Mouse (Mus musculus): ENCODE measurements around the gene Rbfox1. TPM values are rescaled to one million over a fixed set of nuclear protein-coding genes. Genes with fewer than 3 reads are reported as not detected.

The Rbfox1 gene
- polyA plus RNA-seq, 1 experiment, result not detected

GRCm38 (mm10) chr16:6616526-6616925 lies 731.4 kb downstream of the Rbfox1 start:
- Histone ChIP-seq H3K4me1 (ENCODE audit: control insufficient read depth, insufficient read depth, low read length) (no peaks in the 10 kb centered on the region), H3K27ac (ENCODE audit: insufficient read depth, low read depth, low read length) (no peak overlapping the region), H3K4me3 (ENCODE audit: insufficient read depth, low read depth, low read length) (no peak overlapping the region)
- WGBS, result 58% methylated on average over 1 of the region's 1 CpGs
- TF ChIP-seq CTCF (IDR thresholded peaks at IDR 0.05; ENCODE audit: insufficient read depth, low read depth, low read length), result no peak
- no peak for TF ChIP-seq POLR2A (IDR thresholded peaks at IDR 0.05; ENCODE audit: insufficient read depth, low read depth, low read length)

- H3K4me3 ChIP-seq (ENCODE audit: insufficient read depth, low read depth, low read length), result no peak overlapping the region
- no peak overlapping the region for H3K27ac ChIP-seq (ENCODE audit: insufficient read depth, low read depth, low read length)
- H3K4me1 ChIP-seq (ENCODE audit: control insufficient read depth, insufficient read depth, low read length), result no peaks in the 10 kb centered on the region
- TF ChIP-seq POLR2A (IDR thresholded peaks at IDR 0.05; ENCODE audit: insufficient read depth, low read depth, low read length) (no peak), CTCF (IDR thresholded peaks at IDR 0.05; ENCODE audit: insufficient read depth, low read depth, low read length) (no peak)
- 44% methylated on average over 1 of the region's 1 CpGs for WGBS
Measured at GRCm38 (mm10) chr16:6640330-6640729, 755.2 kb downstream of the Rbfox1 start.

- no peak overlapping the region for H3K27ac ChIP-seq (ENCODE audit: insufficient read depth, low read depth, low read length)
- 57% methylated on average over 5 of the region's 5 CpGs for WGBS
- H3K4me3 ChIP-seq (ENCODE audit: insufficient read depth, low read depth, low read length), result no peak overlapping the region
- no peak for TF ChIP-seq POLR2A (IDR thresholded peaks at IDR 0.05; ENCODE audit: insufficient read depth, low read depth, low read length)
- no peak for TF ChIP-seq CTCF (IDR thresholded peaks at IDR 0.05; ENCODE audit: insufficient read depth, low read depth, low read length)
- no peaks in the 10 kb centered on the region for H3K4me1 ChIP-seq (ENCODE audit: control insufficient read depth, insufficient read depth, low read length)
Measured at GRCm38 (mm10) chr16:6646941-6647340, 761.8 kb downstream of the Rbfox1 start.

DNA sequence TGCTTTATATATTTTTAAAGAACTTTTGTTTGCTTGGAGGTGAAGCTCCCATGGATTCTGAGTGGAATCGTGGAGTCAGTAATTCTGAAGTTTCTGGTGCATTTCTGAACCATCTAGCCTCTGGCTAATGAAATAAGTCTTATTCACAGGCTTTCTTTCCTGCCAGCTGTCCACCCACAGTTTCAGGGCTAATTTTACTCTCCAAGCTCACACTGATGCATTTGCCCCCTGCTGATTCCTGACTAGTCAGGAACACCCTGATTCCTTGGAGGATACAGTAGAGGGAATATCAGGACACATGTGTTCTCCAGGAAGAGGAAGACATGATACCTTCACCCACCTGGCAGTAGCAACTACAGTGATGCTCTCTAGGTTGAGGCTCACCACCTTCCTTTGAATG lies 763.6 kb downstream of the Rbfox1 start:
- Histone ChIP-seq H3K4me3 (ENCODE audit: insufficient read depth, low read depth, low read length) (no peak overlapping the region), H3K4me1 (ENCODE audit: control insufficient read depth, insufficient read depth, low read length) (no peaks in the 10 kb centered on the region), H3K27ac (ENCODE audit: insufficient read depth, low read depth, low read length) (no peak overlapping the region)
- WGBS, result 29% methylated on average over 1 of the region's 1 CpGs
- TF ChIP-seq POLR2A (IDR thresholded peaks at IDR 0.05; ENCODE audit: insufficient read depth, low read depth, low read length) (no peak), CTCF (IDR thresholded peaks at IDR 0.05; ENCODE audit: insufficient read depth, low read depth, low read length) (no peak)

- Histone ChIP-seq H3K27ac (ENCODE audit: insufficient read depth, low read depth, low read length) (no peak overlapping the region), H3K4me3 (ENCODE audit: insufficient read depth, low read depth, low read length) (no peak overlapping the region), H3K4me1 (ENCODE audit: control insufficient read depth, insufficient read depth, low read length) (no peaks in the 10 kb centered on the region)
- 73% methylated on average over 2 of the region's 2 CpGs for WGBS
- no peak for TF ChIP-seq POLR2A (IDR thresholded peaks at IDR 0.05; ENCODE audit: insufficient read depth, low read depth, low read length)
- no peak for TF ChIP-seq CTCF (IDR thresholded peaks at IDR 0.05; ENCODE audit: insufficient read depth, low read depth, low read length)
Measured at GRCm38 (mm10) chr16:6658594-6658993, 773.4 kb downstream of the Rbfox1 start.

DNA sequence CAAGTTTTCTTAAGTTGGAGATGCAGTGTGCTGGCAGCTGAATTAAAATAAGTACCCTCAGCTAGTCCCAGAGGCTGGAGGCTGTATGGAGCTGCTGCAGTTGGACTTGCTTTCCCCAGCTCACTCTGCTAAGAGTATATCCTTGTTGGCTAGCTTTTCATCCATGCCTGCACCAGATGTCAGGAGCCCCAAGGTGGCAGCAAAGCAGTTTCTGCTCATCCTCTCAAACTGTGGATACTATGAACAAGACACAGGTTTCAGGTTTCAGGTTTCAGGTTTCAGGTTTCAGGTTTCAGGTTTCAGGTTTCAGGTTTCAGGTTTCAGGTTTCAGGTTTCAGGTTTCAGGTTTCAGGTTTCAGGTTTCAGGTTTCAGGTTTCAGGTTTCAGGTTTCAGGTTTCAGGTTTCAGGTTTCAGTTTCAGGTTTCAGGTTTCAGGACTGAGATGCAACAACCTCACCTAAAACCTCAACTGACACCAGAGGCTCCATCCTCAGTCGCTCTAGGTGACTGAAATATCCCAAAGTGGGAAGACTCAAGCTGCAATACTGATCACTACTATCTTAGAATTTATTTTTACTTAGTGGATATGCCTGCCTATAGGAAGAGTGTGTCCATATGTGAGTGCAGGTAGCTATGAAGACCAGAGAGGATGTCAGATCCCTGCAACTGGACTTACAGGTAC lies 801.1 kb downstream of the Rbfox1 start:
- Histone ChIP-seq H3K4me3 (ENCODE audit: insufficient read depth, low read depth, low read length) (no peak overlapping the region), H3K27ac (ENCODE audit: insufficient read depth, low read depth, low read length) (no peak overlapping the region), H3K4me1 (ENCODE audit: control insufficient read depth, insufficient read depth, low read length) (no peaks in the 10 kb centered on the region)
- 98% methylated on average over 1 of the region's 1 CpGs for WGBS
- TF ChIP-seq POLR2A (IDR thresholded peaks at IDR 0.05; ENCODE audit: insufficient read depth, low read depth, low read length) (no peak), CTCF (IDR thresholded peaks at IDR 0.05; ENCODE audit: insufficient read depth, low read depth, low read length) (no peak)

- 90% methylated on average over 5 of the region's 5 CpGs for WGBS
- Histone ChIP-seq H3K27ac (ENCODE audit: insufficient read depth, low read depth, low read length) (no peak overlapping the region), H3K4me1 (ENCODE audit: control insufficient read depth, insufficient read depth, low read length) (no peaks in the 10 kb centered on the region), H3K4me3 (ENCODE audit: insufficient read depth, low read depth, low read length) (no peak overlapping the region)
- TF ChIP-seq POLR2A (IDR thresholded peaks at IDR 0.05; ENCODE audit: insufficient read depth, low read depth, low read length) (no peak), CTCF (IDR thresholded peaks at IDR 0.05; ENCODE audit: insufficient read depth, low read depth, low read length) (no peak)
Measured at GRCm38 (mm10) chr16:6704847-6705246, 819.7 kb downstream of the Rbfox1 start.

DNA sequence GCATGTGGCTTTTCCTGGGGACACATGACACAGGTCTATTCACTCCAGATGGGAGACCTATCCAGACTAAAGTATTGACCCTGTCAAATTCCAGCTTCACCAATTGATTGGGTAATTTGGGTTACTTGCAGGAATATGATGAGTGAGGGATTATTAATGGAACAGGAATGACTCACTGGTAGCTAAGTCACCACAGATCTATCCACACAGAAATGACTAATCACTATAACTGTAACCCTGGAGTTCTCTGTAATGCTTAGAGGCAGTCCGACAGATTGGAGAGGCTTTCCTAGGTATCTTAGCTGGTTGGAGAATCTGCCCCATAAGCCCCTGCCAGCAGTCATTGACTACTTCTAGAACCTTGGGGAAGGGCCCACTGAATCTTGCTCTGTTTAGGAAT lies 827.2 kb downstream of the Rbfox1 start:
- 36% methylated on average over 1 of the region's 1 CpGs for WGBS
- Histone ChIP-seq H3K4me1 (ENCODE audit: control insufficient read depth, insufficient read depth, low read length) (peaks cover 2% of the 10 kb centered on the region; the same call in 1 of the 2 replicates), H3K4me3 (ENCODE audit: insufficient read depth, low read depth, low read length) (no peak overlapping the region), H3K27ac (ENCODE audit: insufficient read depth, low read depth, low read length) (no peak overlapping the region)
- TF ChIP-seq CTCF (IDR thresholded peaks at IDR 0.05; ENCODE audit: insufficient read depth, low read depth, low read length) (no peak), POLR2A (IDR thresholded peaks at IDR 0.05; ENCODE audit: insufficient read depth, low read depth, low read length) (no peak)

DNA sequence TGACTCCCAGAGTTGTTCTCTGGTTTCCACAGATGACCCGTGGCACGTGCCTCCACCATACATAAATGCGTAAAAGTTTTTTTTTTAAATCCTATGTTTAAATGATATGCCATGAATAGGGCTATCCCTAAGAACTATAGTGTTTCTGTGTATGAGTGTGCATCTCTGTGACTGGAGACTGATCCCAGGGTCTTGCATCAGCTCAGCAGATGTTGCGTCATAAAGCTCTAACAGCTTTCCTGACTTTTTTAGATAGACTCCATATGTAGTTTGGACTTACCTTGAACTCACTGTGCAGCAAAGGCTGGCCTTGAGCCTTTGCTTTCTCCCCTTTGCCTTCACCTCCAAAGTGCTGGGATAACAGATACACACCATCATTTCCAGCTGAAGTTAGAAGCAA lies 830.1 kb downstream of the Rbfox1 start:
- 94% methylated on average over 4 of the region's 4 CpGs for WGBS
- Histone ChIP-seq H3K4me3 (ENCODE audit: insufficient read depth, low read depth, low read length) (no peak overlapping the region), H3K4me1 (ENCODE audit: control insufficient read depth, insufficient read depth, low read length) (peaks cover 6% of the 10 kb centered on the region; the same call in 1 of the 2 replicates), H3K27ac (ENCODE audit: insufficient read depth, low read depth, low read length) (no peak overlapping the region)
- TF ChIP-seq POLR2A (IDR thresholded peaks at IDR 0.05; ENCODE audit: insufficient read depth, low read depth, low read length) (no peak), CTCF (IDR thresholded peaks at IDR 0.05; ENCODE audit: insufficient read depth, low read depth, low read length) (no peak)

Data from olfactory bulb, adult 2 months (tissue).